Mouse (Mus musculus): ENCODE measurements at regions not wholly inside any gene's neighbourhood (a gene's known extent, or its start where the extent isn't known, plus 50 kb on each side); places are given as distances from the start of the nearest gene placed in this dataset.

DNA sequence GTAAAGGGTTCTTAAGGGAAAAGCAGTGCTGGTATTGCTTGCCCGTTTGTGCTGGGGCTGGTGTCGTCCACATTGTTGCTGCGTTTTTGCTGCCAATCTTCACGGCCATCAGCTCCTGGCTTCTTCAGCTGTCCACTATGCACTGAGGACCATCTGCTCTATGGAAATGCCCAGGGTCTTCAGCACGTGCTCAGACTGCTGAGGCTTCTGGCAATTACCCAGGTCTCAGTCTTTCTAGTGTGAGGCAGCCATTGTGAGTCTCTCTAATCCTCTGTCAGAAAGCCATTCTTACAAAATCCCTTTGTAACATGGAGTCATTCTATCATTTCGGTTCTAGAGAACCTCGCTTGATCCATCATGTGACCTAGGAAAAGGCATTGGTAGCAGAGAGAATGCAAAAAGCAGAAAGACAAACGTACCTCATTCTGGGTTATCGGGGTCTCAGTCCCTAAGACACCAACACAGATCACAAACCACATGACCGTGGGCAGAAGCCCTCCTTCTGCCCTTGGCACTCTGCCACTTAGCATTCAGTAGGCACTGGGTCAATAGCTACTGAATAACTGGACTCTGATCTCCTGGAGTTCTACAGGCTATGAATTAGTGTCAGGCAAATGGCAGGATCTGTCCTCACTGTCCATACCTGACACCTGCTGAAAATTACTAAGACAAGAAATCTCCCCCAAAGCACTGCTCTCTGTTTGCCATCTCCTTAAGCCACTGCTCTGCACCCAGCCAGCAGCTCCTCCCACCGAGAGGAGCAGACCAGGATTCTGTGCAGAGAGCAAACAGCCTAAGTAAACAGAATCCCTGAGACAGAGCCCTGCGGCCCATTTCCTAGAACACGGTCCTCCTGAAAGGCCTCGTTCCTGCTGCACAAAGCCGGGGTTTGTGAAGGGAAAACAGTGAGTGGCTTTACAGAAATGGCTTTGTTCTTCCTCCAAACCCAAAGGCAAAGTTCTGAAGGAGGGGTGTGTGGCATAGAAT lies 270.1 kb upstream of the Prok2 start:
- H3K27ac ChIP-seq (ENCODE audit: insufficient read depth, low read depth, low read length, poor library complexity, severe bottlenecking), result no peak overlapping the region
- no peak overlapping the region for H3K4me3 ChIP-seq (ENCODE audit: insufficient read depth in 1 of 2, low read depth in 1 of 2, low read length in 2 of 2, poor library complexity in 1 of 2, severe bottlenecking in 1 of 2)
- DNase-seq (ENCODE audit: low read depth, low spot score), result no peak
- 0 out of 4 replicates have a peak, but pooled peaks cover 0 to 1% of the 10 kb centered on the region in 2 experiments for H3K4me1 ChIP-seq (ENCODE audit: control insufficient read depth in 2 of 2, insufficient read depth in 2 of 2, low read length in 2 of 2, poor library complexity in 1 of 2)
- no peaks in the 10 kb centered on the region for H3K9me3 ChIP-seq (ENCODE audit: control insufficient read depth, insufficient read depth, low read depth, low read length)
- H3K9ac ChIP-seq (ENCODE audit: insufficient read depth, low read depth, low read length, poor library complexity, severe bottlenecking), result no peak overlapping the region
- in situ Hi-C loops (cut with MboI; ENCODE audit: low sequenced_read_pairs in 2 of 2, unreplicated experiment in 2 of 2), result no loop called here
- TF ChIP-seq HCFC1 (IDR thresholded peaks at IDR 0.05; ENCODE audit: borderline replicate concordance, insufficient read depth, low read length) (no peak), MAFK (IDR thresholded peaks at IDR 0.05; ENCODE audit: insufficient read depth, low read depth, low read length) (no peak), ZNF384 (IDR thresholded peaks at IDR 0.05; ENCODE audit: low read depth, low read length) (no peak), CHD2 (IDR thresholded peaks at IDR 0.05; ENCODE audit: low read depth, low read length) (no peak), ZC3H11A (IDR thresholded peaks at IDR 0.05; ENCODE audit: borderline replicate concordance, low read depth, low read length) (no peak)
- no peaks in the 10 kb centered on the region for H3K36me3 ChIP-seq (ENCODE audit: control insufficient read depth, insufficient read depth, low read length, poor library complexity, severe bottlenecking)

DNA sequence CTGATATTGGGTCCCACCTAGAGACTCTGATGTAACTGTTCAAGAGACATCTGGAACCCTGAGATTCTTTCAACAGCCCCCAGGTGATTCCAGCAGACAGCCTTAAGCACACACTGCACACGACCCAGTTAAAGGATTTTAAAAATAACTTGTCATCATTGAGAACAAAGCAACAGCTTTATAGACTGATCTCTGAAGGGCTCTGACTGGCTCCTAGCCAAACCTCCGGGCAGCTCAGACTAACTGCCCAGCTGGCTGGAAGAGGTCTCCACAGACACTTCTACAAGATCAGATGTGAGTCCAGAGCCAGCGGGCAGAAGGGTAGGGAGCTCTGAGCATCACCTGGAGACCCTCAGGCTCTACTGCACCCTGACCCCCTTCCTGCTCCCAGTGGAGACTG lies 267.8 kb upstream of the Prok2 start:
- TF ChIP-seq ZNF384 (IDR thresholded peaks at IDR 0.05; ENCODE audit: low read depth, low read length), result no peak
- no peak for TF ChIP-seq ZC3H11A (IDR thresholded peaks at IDR 0.05; ENCODE audit: borderline replicate concordance, low read depth, low read length)
- TF ChIP-seq HCFC1 (IDR thresholded peaks at IDR 0.05; ENCODE audit: borderline replicate concordance, insufficient read depth, low read length), result no peak
- no peak for TF ChIP-seq CHD2 (IDR thresholded peaks at IDR 0.05; ENCODE audit: low read depth, low read length)
- TF ChIP-seq MAFK (IDR thresholded peaks at IDR 0.05; ENCODE audit: insufficient read depth, low read depth, low read length), result no peak
- in situ Hi-C loops (cut with MboI; ENCODE audit: low sequenced_read_pairs in 2 of 2, unreplicated experiment in 2 of 2), result no loop called here
- Histone ChIP-seq H3K9ac (ENCODE audit: insufficient read depth, low read depth, low read length, poor library complexity, severe bottlenecking) (no peak overlapping the region), H3K9me3 (ENCODE audit: control insufficient read depth, insufficient read depth, low read depth, low read length) (no peaks in the 10 kb centered on the region), H3K27ac (ENCODE audit: insufficient read depth, low read depth, low read length, poor library complexity, severe bottlenecking) (no peak overlapping the region), H3K4me3 (ENCODE audit: insufficient read depth in 1 of 2, low read depth in 1 of 2, low read length in 2 of 2, poor library complexity in 1 of 2, severe bottlenecking in 1 of 2) (no peak overlapping the region), H3K36me3 (ENCODE audit: control insufficient read depth, insufficient read depth, low read length, poor library complexity, severe bottlenecking) (no peaks in the 10 kb centered on the region), H3K4me1 (ENCODE audit: control insufficient read depth in 2 of 2, insufficient read depth in 2 of 2, low read length in 2 of 2, poor library complexity in 1 of 2) (no peaks in the 10 kb centered on the region)
- no peak for DNase-seq (ENCODE audit: low read depth, low spot score)

DNA sequence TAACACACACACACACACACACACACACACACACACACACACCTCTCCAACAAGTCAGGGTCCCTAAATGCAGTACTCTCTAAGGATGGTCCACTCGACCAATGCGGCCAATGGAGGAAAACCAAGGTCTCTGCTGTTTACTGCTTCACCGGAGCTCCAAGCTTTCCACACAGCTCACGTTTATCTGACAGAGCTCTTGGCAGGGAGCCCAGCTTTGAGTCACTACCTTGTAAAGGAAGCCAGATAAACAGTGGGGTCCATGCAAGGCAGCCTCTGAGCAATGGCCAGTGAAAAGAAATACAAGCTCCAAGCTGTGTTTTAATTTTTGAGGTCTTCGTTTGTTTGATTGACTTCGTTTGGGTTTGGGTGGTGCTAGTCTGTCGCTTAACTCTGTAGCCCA lies 264.9 kb upstream of the Prok2 start:
- in situ Hi-C loops (cut with MboI; ENCODE audit: low sequenced_read_pairs in 2 of 2, unreplicated experiment in 2 of 2), result no loop called here

DNA sequence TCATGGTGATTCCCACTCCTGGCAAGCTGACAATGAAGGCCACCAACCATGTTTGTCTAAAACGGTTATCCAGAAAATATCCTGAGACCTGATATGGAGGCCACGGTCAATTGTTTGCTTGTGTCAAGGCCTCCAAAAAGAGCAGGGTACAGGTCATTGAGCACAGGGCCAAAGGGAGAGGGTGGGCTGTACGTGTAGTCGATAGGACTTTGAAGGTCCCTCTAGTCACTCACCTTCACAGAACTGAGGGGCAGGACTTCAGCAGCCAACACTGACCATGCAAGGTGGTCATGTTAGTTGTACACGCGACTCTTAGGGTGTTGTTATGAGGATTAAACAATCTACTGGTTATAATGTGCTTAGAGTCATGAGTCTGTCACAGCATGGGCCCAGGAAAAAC lies 264.4 kb upstream of the Prok2 start:
- H3K9me3 ChIP-seq (ENCODE audit: control insufficient read depth, insufficient read depth, low read depth, low read length), result no peaks in the 10 kb centered on the region
- DNase-seq (ENCODE audit: low read depth, low spot score), result no peak
- H3K4me1 ChIP-seq (ENCODE audit: control insufficient read depth in 2 of 2, insufficient read depth in 2 of 2, low read length in 2 of 2, poor library complexity in 1 of 2), result no peaks in the 10 kb centered on the region
- no peak overlapping the region for H3K9ac ChIP-seq (ENCODE audit: insufficient read depth, low read depth, low read length, poor library complexity, severe bottlenecking)
- no peak overlapping the region for H3K27ac ChIP-seq (ENCODE audit: insufficient read depth, low read depth, low read length, poor library complexity, severe bottlenecking)
- H3K36me3 ChIP-seq (ENCODE audit: control insufficient read depth, insufficient read depth, low read length, poor library complexity, severe bottlenecking), result no peaks in the 10 kb centered on the region
- H3K4me3 ChIP-seq (ENCODE audit: insufficient read depth in 1 of 2, low read depth in 1 of 2, low read length in 2 of 2, poor library complexity in 1 of 2, severe bottlenecking in 1 of 2), result no peak overlapping the region
- no peak for TF ChIP-seq ZNF384 (IDR thresholded peaks at IDR 0.05; ENCODE audit: low read depth, low read length)
- no peak for TF ChIP-seq ZC3H11A (IDR thresholded peaks at IDR 0.05; ENCODE audit: borderline replicate concordance, low read depth, low read length)
- TF ChIP-seq CHD2 (IDR thresholded peaks at IDR 0.05; ENCODE audit: low read depth, low read length), result no peak
- TF ChIP-seq MAFK (IDR thresholded peaks at IDR 0.05; ENCODE audit: insufficient read depth, low read depth, low read length), result no peak
- TF ChIP-seq HCFC1 (IDR thresholded peaks at IDR 0.05; ENCODE audit: borderline replicate concordance, insufficient read depth, low read length), result no peak
- in situ Hi-C loops (cut with MboI; ENCODE audit: low sequenced_read_pairs in 2 of 2, unreplicated experiment in 2 of 2), result no loop called here

More for the DNA sequence above, 264.9 kb upstream of the Prok2 start:
- no peaks in the 10 kb centered on the region for H3K4me1 ChIP-seq (ENCODE audit: control insufficient read depth in 2 of 2, insufficient read depth in 2 of 2, low read length in 2 of 2, poor library complexity in 1 of 2)
- no peak for DNase-seq (ENCODE audit: low read depth, low spot score)
- H3K9me3 ChIP-seq (ENCODE audit: control insufficient read depth, insufficient read depth, low read depth, low read length), result no peaks in the 10 kb centered on the region
- no peaks in the 10 kb centered on the region for H3K36me3 ChIP-seq (ENCODE audit: control insufficient read depth, insufficient read depth, low read length, poor library complexity, severe bottlenecking)
- no peak overlapping the region for H3K27ac ChIP-seq (ENCODE audit: insufficient read depth, low read depth, low read length, poor library complexity, severe bottlenecking)
- no peak overlapping the region for H3K4me3 ChIP-seq (ENCODE audit: insufficient read depth in 1 of 2, low read depth in 1 of 2, low read length in 2 of 2, poor library complexity in 1 of 2, severe bottlenecking in 1 of 2)
- TF ChIP-seq ZC3H11A (IDR thresholded peaks at IDR 0.05; ENCODE audit: borderline replicate concordance, low read depth, low read length) (no peak), HCFC1 (IDR thresholded peaks at IDR 0.05; ENCODE audit: borderline replicate concordance, insufficient read depth, low read length) (no peak), MAFK (IDR thresholded peaks at IDR 0.05; ENCODE audit: insufficient read depth, low read depth, low read length) (no peak), CHD2 (IDR thresholded peaks at IDR 0.05; ENCODE audit: low read depth, low read length) (no peak), ZNF384 (IDR thresholded peaks at IDR 0.05; ENCODE audit: low read depth, low read length) (no peak)
- H3K9ac ChIP-seq (ENCODE audit: insufficient read depth, low read depth, low read length, poor library complexity, severe bottlenecking), result no peak overlapping the region
